Mouse (Mus musculus) gastrocnemius, postnatal 14 days (tissue): ENCODE data around the gene Nudt17. TPM values are rescaled to one million over a fixed set of nuclear protein-coding genes. Genes with fewer than 3 reads are reported as not detected.
"Not testable (repeated sequence)": the region's sequence is repeated elsewhere in the genome, so short reads cannot be mapped to it uniquely, and the experiment has no call there.

ENCODE experiments used
- DNase-seq: peaks from one replicate; pipeline ENCODE4 v3.0.0; 2021; ENCODE audit warnings: mixed read lengths
- intact Hi-C: fragments of 180-260 bp; cut with DNase I; formaldehyde crosslinking; loops from one replicate; pipeline ENCODE4 v1.15.1; 2025; ENCODE audit warnings: low total_unique reads
- long read RNA-seq, 2 experiments: library from polyadenylated mRNA; stranded (forward); transcript quantifications; one replicate each; pipeline ENCODE4 v2.0.0; 2021
- total RNA-seq, 2 experiments: library from RNA; stranded (reverse); gene quantifications; 2 replicates each; pipeline ENCODE4 v1.2.3; 2021

Nudt17 gene
- under 1 TPM; 0.96 to 1.00 TPM for total RNA-seq
- long read RNA-seq, experiment 1, result 0 reads
- long read RNA-seq, experiment 2, result 0 reads

DNA sequence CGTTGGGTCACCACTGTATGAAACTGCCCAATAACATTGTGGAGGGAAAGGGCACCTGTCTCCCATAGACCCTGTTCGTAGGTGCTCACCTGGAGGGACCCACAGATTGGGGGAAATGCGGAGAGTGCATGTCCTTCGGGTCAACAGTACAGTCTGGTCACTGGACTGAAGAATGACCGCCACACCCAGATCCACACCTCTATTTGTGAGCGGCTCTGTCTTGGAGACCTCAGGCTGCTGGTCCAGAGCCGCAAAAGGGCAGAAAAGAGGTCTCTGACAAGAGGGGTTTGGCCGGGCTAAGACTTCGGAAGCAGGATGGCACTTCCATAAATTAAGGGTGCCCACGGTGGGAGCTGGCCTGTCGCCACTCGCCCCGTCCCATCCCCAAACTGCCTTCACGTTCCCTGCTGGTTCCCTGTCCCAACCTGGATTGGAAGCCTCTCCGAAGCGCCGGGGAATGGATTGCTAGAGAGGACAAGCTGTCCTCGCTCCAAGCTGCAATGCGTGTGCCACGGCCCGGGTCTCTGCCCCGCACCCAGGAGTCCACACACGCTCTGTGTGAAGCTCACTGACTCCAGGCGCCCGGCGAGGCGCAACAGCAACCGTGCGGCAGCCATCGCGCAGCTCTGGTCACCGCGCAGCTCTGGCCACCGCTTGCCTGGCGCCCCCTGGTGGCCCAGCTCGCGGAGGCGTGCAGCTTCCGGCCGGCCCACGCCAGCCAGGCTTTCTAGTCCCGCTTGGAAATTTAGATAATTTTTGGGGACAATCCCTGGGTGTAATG is at the start of gene Nudt17:
TSS of gene Nudt17 (minus strand) at position 660 of the 781 bp plus-strand sequence.
- intact Hi-C loops, result loop anchor here (10.0 kb wide), 1 partner anchor 163 kb away; no protein-coding TSS in a partner anchor
- peak; percentile 86 for DNase-seq

DNA sequence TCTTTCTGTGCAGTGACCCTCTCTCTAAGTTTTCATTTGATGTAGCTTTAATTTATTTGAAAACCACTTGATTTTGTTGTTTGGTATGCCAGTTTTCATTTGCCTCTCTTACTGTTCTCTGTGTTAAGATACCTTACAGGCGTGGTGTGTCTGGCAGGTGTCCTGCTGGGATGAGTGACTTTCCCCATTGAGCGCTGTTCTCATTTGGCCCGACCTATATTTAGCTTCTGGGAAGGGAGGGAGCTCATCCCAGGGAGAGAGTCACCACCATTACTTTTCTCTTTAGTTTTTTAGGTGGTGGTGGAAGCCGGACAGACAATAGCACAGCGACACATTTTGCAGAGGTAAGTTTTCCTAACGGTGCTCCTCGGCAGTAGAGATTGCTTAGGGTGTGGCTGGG is 49.3 kb upstream of the Nudt17 start:
- intact Hi-C loops, result no loop called here
- DNase-seq, result peak; percentile 57

DNA sequence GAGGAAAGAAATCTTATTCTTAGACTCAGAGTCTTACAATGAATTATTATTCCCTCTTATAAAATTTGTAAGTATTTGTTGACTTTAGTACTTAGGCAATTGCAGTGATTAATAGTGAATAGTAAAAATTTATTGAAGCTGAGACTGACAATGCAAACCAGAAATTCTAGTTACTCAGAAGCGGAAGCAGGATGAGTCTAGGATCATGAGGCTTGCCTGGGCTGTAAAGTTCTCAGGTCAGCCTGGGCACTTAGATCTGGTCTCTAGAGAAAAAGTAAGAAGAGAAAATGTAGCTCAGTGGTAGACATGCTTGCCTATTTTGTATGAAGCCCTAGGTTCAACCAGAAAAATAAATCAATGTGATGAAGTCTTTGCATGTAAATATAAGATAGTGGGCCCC is 47.6 kb upstream of the Nudt17 start:
- intact Hi-C loops, result no loop called here
- no peak for DNase-seq

DNA sequence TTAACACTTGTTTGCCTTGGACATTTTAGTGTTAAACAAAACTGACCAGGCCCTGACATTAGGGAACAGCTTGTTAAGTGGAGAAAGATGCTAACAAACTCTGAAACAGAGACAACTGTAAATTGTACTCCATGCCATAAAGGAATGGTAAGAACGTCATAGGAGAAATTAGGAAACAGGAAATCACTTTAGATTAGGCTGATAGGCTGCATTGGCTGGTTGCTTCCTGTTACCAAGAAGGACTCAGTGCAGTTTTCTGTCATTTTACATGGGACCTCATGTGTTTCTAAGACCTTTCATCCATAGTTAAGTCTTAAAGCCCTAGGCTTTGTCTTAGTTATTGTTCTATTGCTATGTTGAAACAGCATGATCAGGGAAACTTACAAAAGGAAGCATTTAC is 38.5 kb upstream of the Nudt17 start:
- DNase-seq, result no peak
- intact Hi-C loops, result no loop called here

DNA sequence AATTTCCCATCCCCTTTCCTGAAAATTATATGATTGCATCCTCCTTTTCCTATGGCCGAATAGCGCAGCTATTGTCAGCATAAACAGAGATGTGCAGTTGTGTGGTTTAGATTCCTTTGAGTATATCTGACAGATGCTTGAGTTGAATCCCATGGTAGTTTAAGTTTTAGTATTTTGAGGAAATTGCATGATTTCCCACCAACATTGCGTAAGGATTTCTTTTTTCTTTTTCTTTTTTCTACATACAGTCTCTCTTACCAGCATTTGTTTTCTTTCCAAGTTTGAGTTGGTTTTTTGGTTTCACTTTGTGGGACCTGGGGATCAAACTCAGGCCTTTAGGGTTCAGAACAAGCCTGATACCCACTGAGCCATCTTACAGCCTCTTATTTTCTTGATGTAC is 36.0 kb upstream of the Nudt17 start:
- no peak for DNase-seq
- intact Hi-C loops, result no loop called here

DNA sequence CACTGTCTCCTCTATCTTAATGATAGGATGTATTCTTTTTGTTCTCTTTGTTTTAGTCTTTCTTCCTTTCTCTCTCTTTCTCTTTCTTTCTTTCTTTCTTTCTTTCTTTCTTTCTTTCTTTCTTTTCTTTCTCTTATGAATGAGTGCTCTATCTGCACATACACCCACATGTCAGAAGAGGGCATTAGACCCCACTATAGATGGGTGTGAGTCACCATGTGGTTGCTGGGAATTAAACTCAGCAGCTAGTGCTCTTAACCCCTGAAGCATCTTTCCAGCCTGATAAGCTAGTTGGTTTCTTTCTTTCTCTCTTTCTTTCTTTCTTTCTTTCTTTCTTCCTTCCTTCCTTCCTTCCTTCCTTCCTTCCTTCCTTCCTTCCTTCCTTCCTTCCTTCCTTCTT is 31.9 kb upstream of the Nudt17 start:
- intact Hi-C loops, DNase-seq: not testable (repeated sequence)

DNA sequence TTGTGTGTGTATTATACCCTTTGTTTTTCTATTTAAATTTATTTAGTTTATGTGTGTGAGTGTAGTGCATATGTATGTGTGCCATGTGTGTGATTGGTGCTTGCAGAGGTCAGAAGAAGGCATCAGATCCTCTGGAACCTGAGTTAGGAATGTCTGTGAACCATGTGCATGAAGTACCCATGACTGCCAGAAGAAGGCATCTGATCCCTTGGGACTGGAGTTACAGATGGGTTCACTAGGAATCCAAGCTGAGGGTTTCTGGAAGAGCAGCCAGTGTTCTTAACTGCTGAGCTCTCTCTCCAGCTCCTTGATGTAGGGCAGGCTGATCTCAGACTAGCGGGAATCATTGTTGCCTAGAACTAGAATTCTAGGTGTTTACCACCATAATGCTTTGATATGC is 29.6 kb upstream of the Nudt17 start:
- no peak for DNase-seq
- intact Hi-C loops, result no loop called here

DNA sequence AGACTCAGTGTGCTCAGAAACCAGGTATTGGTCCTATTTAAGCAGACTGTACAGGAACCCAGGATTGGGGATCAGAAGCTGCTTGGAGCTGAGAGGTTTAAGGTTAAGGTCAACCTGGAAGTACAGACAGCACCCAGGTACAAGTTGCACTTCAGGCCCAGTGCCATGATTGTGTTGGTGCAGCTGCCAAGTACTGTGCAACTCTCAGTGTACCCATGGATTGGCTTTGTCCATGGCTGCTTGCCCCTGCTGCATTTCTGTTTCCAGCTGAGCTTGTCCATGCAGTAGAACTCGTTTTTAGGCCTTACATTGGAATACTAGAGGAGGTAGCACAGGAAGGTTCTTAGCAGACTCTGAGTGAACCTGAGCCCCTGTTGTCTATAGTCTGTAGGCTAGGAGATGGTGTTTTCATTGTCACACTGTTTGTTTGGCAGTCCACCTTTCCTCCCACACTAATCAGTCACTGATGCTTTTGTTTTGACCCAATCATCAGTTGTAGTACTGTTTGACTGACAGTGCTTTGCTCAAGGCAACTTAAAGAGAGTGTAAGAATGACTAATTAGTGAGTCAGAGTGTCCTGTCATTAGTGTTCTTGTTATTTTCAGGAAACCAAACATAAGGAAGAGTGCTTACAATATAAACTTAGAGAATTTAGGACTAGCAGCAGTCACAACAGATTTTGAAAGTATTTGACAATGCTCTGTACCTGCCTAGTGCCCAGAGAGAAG is 28.8 kb upstream of the Nudt17 start:
- no peak for DNase-seq
- intact Hi-C loops, result no loop called here

DNA sequence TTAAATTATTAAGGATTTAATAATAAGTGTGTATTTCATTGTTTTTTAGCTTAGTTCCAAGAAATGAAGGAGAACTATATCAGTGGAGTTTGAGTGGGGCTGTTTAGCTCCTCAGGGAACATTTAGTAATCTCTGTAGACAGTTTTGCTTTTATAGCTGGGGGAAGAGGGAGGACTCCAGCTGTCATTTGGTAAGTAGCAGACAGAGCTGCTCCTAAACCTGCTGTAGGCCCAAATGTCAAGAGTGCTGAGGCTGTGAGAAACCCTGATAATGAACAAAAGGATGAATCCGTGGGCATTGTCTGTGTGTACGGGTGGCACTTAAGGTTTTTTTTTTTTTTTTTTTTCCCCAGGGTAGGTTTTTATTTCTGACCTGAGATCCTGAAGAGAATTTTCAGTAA is 26.8 kb upstream of the Nudt17 start:
- DNase-seq, result no peak
- intact Hi-C loops, result no loop called here

DNA sequence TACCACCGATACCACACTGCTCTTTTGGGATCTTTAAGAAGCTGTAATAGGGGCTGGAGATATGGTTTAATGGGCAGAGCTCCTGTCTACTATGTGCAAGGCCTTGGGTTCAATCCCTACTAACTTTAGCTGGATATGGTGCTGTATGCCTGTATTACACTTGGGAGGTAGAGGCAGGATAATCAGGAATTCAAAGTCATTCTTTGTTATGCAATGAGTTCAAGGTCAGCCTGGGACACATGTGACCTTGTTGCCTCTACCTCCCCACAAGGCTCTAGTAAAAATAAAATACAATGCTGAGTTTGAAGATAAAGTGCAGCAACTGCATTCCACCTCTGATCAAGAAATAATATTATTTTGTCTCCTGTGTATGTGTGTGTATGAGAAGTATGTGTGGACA is 25.6 kb upstream of the Nudt17 start:
- no peak for DNase-seq
- intact Hi-C loops, result no loop called here

DNA sequence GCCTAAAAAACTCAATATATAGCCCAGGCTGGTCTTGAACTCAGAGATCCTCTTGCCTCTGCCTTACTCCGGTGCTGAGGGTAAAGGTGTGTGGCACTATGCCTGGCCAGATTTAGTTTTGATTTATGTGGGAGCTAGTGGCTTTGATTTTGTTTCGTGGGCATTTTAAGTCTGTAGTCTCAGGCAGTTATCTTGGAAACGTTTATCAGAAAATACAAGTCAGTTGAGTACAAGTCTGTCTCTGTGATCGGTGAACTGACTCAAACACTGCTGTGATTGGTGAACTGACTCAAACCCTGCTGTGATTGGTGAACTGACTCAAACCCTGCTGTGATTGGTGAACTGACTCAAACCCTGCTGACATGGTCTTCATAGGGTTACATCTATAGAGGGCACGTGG is 22.4 kb upstream of the Nudt17 start:
- intact Hi-C loops, result no loop called here
- DNase-seq, result no peak

DNA sequence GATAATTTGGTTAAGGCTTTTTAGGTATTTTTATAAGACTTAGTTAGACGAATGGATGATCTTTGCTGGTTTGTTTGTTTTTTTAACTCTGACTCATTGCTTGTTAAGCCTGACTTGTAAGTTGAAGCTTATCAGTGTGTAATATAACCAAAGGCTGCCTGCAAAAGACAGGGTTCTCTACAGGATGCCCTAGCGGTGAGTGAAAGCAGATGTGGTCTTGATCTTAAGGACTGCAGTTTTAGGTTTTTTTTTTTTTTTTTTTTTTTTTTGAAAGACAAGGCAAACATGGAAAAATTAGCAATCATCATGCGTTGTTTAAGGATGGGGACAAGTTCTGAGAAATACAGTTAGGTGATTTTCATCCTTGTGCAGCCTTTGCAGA is 21.0 kb upstream of the Nudt17 start:
- intact Hi-C loops, result no loop called here
- no peak for DNase-seq

DNA sequence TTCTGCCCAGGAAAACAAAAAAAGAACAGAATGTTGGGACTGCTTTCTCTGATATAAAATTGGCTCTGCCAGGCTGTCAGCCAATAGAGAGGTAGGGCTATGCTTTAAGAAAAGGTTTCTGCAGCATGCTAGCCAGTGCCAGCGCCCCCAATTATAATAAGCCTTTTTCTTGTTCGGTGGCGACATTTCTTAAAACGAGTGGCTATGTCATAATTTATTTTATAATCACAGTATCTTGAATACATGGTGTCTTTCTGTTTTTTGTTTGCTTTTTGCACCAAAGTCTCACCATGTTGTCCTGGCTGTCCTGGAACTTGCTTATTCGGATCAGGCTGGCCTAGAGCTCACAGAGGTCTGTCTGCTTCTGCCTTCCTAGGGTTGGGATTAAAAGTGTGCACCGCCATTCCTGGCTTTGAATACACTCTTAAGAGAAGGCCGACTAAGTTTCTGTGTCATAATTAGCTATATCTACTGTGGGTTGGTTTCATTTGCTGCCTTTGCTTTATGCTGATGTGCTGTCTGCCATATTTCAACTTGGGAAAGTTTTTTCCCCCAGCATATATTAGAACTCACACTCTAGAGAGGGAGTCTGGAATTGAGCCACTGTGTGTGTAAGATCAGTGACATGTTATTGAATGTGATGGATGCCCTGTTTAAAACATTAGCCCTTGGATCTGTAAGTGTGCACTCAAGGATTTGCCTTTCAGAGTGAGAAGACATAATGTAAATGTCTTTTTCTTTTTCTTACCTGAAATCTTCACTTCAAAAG is 20.5 kb upstream of the Nudt17 start:
- no peak for DNase-seq
- intact Hi-C loops, result no loop called here

DNA sequence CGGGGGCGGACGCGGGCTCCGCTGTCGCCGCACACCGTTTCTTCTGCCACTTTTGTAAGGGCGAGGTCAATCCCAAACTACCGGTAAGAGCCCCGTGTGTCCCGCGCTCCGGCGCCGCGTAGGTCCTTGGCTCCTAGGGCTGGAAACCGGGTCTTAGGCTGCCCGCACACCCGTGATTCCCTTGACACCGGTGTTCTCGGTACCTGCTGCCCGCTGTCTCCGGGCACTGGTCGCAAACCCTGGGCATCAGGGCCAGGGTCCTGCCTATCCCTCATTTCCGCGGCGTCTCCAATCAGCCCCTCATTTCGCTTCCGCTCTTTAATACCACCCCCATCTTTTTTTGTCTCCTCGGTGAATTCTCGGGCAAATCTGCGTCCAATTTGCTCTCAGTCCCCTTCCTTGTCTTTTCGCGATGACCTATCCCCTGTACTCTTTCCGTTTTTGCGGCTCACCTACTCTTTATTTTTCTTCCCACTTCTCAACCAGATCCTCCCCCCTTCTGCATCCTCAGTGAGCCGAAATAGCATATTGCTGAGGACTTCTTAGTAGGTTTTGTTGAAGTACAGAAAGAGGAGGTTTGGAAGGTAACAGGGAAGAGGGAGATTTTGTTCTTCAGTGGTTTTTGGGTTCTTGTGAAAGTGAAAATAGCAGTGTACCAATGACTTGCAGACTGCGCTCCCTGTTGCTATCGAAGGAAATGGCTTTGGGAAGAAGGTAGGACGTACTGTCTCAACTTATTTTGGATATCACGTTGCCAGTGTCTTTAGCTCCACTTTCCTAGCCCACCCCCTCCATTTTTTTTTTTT is 19.7 kb upstream of the Nudt17 start:
- intact Hi-C loops, result no loop called here
- DNase-seq, result no peak

DNA sequence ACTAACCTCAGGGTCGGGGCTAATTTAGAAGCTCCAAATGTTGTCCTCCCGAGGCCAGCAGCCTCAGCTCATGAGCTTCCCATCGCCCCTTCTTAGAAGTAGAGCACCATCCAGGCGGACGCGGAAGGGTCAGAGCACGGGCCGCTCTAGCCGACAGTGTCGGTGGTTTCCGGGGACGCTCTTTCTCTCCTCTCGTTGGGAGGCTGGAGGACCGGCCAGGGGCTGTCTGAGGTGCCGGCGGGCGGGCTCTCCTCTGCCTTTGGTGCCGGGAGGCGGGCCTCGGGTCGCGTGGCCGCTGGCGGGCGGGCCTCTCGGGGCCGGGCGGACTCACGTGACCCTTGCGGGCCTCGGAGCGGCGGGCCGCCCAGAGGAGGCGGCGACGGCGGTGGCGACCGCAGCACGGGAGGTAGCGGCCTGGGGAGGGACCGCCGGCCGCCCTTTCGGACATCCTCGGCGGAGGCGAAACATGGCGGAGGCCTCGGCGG is 19.0 kb upstream of the Nudt17 start, which contains the start of the genes Polr3c and Rnf115:
TSS of gene Polr3c (minus strand) at position 286 of the 485 bp plus-strand sequence.
TSS of gene Rnf115 (plus strand) at position 322 of the 485 bp plus-strand sequence.
- peak; percentile 98 for DNase-seq
- intact Hi-C loops, result no loop called here

DNA sequence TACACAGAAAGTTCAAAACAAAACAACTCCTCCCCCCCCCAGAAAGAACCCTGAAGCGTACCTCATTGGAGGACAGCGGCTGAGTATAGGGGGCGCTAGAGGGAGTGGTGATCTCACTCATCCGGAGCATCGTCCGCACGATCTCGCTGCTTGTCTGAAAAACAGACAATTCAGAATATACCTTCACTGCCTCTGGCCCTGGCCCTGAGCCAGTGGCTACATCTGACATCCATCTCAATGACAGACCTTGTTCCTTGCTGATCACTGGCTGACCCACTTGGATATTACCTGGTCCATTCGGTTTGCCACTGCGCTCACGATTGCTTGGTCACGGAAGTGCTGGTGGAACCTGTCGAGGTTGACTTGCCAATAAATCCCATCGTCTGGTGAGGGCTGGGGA is 10.8 kb upstream of the Nudt17 start:
- intact Hi-C loops, result no loop called here
- DNase-seq, result peak; percentile 40

DNA sequence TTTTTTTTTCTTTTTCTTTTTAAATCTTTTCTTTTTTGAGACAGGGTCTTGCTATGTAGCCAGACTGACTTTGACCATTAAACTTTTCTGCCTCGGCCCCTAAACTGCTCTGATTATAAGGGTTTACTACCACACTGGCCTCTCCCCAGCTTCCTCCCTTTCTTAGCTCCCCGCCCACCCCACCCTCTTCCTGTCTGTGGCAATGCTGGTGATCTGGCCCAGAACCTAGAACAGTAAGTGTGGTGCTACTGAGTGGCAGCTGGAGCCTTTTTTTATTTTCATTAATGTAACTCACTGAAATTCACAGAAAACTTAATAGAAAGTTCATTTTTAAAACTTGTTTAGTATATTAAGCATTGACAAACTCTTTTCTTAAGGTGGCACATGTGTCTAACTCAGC is 7.5 kb upstream of the Nudt17 start:
- intact Hi-C loops, result no loop called here
- DNase-seq, result no peak

DNA sequence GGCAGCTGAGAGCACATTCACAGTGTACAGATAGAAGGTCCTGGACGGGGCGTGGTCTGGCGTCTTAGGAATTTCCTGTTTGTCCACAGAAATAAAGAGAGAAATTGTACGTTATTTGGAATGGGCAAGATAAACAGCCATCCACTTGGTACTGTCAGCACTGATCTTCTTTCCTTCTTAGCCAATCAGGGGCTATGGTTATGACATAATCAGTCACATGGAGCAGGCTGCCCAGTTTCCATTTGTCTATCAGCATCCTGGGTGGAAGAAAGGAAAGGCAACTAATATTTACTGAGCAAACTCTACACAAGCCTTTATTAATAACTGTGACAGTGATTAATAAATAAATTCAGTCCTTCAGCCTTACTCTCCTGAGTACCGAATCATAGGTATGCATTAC is 5.9 kb upstream of the Nudt17 start:
- no peak for DNase-seq
- intact Hi-C loops, result no loop called here

DNA sequence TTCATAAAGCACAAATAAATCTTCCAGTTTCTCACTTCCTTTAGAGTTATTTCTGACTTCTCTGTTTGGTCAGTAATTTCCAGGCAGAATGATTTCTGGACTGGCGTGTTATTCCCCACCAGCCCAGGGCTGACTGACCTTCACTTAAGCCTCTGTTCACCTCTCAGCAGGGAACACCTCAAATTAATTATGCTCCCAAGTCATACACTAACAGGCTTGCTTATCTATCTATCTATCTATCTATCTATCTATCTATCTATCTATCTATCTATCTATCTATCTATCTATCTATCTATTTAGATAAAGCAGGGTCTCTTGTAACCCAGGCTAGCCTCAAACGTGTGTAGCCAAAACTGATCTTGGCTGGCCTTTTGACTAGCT is 312 bp upstream of the Nudt17 start:
- no peak for DNase-seq
- intact Hi-C loops, result loop anchor here (10.0 kb wide), 1 partner anchor 164 kb away; no protein-coding TSS in a partner anchor
